Mouse (Mus musculus): ENCODE data around the gene Alg5. TPM values are rescaled to one million over a fixed set of nuclear protein-coding genes. Genes with fewer than 3 reads are reported as not detected.

Gene Alg5
- polyA plus RNA-seq, 1 experiment from 2014 or later = 63.8 TPM

Other genes with a start within 250 kb of the Alg5 start
- gene Supt20, start 42.7 kb upstream of the Alg5 start, polyA plus RNA-seq (2015; fragmentation: Nextera tagmentation; extraction: Ambion mirVana) = 81.1 and 85.0 TPM in 2 replicates
- 0.79 TPM in 1 of 2 replicates, not detected in the other for gene Gm21958, start 21.2 kb upstream of the Alg5 start, polyA plus RNA-seq (2015; fragmentation: Nextera tagmentation; extraction: Ambion mirVana)
- 104 and 109 TPM in 2 replicates for gene Exosc8, start 146 bp upstream of the Alg5 start, polyA plus RNA-seq (2015; fragmentation: Nextera tagmentation; extraction: Ambion mirVana)
- 1.2 and 1.3 TPM in 2 replicates for gene Smad9, start 20.0 kb downstream of the Alg5 start, polyA plus RNA-seq (2015; fragmentation: Nextera tagmentation; extraction: Ambion mirVana)
- gene Rfxap, start 72.3 kb downstream of the Alg5 start, polyA plus RNA-seq (2015; fragmentation: Nextera tagmentation; extraction: Ambion mirVana) = 35.7 and 42.9 TPM in 2 replicates
- 0.10 and 0.18 TPM in 2 replicates for gene Sertm1, start 180.3 kb downstream of the Alg5 start, polyA plus RNA-seq (2015; fragmentation: Nextera tagmentation; extraction: Ambion mirVana)